Mouse (Mus musculus): ENCODE measurements around the gene Cldn4. TPM values are rescaled to one million over a fixed set of nuclear protein-coding genes. Genes with fewer than 3 reads are reported as not detected.
"Not testable (repeated sequence)": the region's sequence is repeated elsewhere in the genome, so short reads cannot be mapped to it uniquely, and the experiment has no call there.

The Cldn4 gene
- polyA plus RNA-seq, 1 experiment from 2014 or later, result not detected

DNA sequence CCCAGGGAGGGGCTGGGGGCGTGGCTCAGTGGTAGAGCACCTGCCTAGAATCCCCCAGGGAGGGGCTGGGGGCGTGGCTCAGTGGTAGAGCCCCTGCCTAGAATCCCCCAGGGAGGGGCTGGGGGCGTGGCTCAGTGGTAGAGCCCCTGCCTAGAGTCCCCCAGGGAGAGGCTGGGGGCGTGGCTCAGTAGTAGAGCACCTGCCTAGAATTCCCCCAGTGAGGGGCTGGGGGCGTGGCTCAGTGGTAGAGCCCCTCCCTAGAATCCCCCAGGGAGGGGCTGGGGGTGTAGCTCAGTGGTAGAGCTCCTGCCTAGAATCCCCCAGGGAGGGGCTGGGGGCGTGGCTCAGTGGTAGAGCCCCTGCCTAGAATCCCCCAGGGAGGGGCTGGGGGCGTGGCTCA is 7.2 kb downstream of the Cldn4 start:
- not testable (repeated sequence) for H3K4me3 ChIP-seq (ENCODE audit: low read depth, low read length); H3K36me3 ChIP-seq (ENCODE audit: control insufficient read depth, insufficient read depth, low read length); H3K27ac ChIP-seq (ENCODE audit: low read length); H3K4me2 ChIP-seq (ENCODE audit: low read length); H3K4me1 ChIP-seq (ENCODE audit: control insufficient read depth, insufficient read depth, low read length); H3K9me3 ChIP-seq (replicated peaks; ENCODE audit: control insufficient read depth, low read length, poor library complexity, severe bottlenecking); H3K9ac ChIP-seq (ENCODE audit: low read depth, low read length); H3K27me3 ChIP-seq (ENCODE audit: control insufficient read depth, insufficient read depth, low read depth, low read length); ATAC-seq
- WGBS, result 86% methylated on average over 2 of the region's 7 CpGs

DNA sequence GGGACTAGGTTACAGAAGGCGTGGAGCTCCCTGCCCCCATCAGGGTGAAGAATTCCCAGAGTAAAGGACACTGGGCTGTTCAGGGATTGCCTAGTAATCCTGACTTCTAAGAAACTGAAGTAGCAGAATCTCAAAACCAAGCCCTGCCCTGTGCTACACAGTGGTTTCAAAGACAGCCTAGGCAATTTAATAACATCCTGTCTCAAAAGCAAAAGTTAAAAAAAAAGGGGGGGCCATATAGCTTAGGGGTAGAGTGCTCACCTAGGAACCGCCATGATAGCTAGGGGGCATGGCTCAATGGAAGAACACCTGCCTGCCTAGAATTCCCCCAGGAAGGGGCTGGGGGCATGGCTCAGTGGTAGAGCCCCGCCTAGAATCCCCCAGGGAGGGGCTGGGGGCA is 7.7 kb downstream of the Cldn4 start:
- H3K27me3 ChIP-seq (ENCODE audit: control insufficient read depth, insufficient read depth, low read depth, low read length), result no peaks in the 10 kb centered on the region
- H3K27ac ChIP-seq (ENCODE audit: low read length), result no peak overlapping the region
- H3K9ac ChIP-seq (ENCODE audit: low read depth, low read length), result no peak overlapping the region
- H3K4me2 ChIP-seq (ENCODE audit: low read length), result no peak overlapping the region
- H3K36me3 ChIP-seq (ENCODE audit: control insufficient read depth, insufficient read depth, low read length), result no peaks in the 10 kb centered on the region
- WGBS, result 77% methylated on average over 3 of the region's 3 CpGs
- no peaks in the 10 kb centered on the region for H3K4me1 ChIP-seq (ENCODE audit: control insufficient read depth, insufficient read depth, low read length)
- ATAC-seq, result no peak
- no peaks in the 10 kb centered on the region for H3K9me3 ChIP-seq (replicated peaks; ENCODE audit: control insufficient read depth, low read length, poor library complexity, severe bottlenecking)
- H3K4me3 ChIP-seq (ENCODE audit: low read depth, low read length), result no peak overlapping the region

DNA sequence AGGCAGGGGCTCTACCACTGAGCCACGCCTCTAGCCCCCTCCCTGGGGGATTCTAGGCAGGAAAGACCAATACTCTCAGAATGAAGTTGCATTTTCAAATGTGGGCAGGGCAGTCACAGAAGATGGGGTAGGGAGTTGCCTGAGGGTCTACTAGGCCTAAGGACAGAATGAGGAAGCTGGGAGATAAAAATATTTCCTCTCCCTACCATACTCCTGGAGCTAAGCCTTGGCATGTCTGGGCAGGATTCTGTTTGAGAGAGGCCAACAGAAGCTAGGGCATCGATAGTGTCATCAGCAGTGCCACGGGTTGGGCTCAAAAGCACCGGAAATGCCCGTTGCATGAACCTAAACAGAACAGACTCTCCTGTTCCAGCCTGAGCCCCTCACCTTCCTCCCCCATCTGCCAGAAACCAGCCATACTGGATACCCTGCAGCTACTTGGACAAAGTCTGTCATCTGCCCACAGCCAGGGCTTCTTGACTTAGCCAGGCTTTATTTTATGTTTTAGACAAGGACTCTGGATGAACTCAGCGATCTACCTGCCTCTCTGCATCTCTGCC is 10.0 kb downstream of the Cldn4 start:
- Histone ChIP-seq H3K4me2 (ENCODE audit: low read length) (no peak overlapping the region), H3K9me3 (replicated peaks; ENCODE audit: control insufficient read depth, low read length, poor library complexity, severe bottlenecking) (no peaks in the 10 kb centered on the region), H3K27ac (ENCODE audit: low read length) (no peak overlapping the region), H3K4me3 (ENCODE audit: low read depth, low read length) (no peak overlapping the region), H3K4me1 (ENCODE audit: control insufficient read depth, insufficient read depth, low read length) (peaks cover 2% of the 10 kb centered on the region; the same call in 1 of the 2 replicates), H3K27me3 (ENCODE audit: control insufficient read depth, insufficient read depth, low read depth, low read length) (no peaks in the 10 kb centered on the region), H3K36me3 (ENCODE audit: control insufficient read depth, insufficient read depth, low read length) (no peaks in the 10 kb centered on the region), H3K9ac (ENCODE audit: low read depth, low read length) (no peak overlapping the region)
- ATAC-seq, result no peak
- 88% methylated on average over 6 of the region's 6 CpGs for WGBS

DNA sequence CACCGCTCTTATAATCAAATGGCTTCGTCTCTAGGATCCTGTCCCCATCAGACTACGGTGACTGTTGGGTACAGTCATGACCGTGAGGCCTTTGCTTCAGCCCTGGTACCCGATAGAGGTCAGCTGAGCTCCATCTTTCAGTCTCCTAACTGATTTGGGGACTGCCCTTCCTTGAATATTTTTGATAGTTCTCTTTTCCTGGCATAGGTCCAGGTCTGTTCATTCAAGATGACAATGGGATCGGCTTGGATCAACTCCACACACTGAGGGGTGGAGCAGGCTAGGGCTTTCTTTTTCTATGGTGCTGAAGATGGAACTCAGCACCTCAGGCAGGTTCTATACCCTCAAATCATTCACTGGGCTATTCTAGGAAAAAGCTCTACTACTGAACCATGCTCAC is 10.7 kb downstream of the Cldn4 start:
- no peaks in the 10 kb centered on the region for H3K36me3 ChIP-seq (ENCODE audit: control insufficient read depth, insufficient read depth, low read length)
- no peaks in the 10 kb centered on the region for H3K27me3 ChIP-seq (ENCODE audit: control insufficient read depth, insufficient read depth, low read depth, low read length)
- no peak overlapping the region for H3K4me2 ChIP-seq (ENCODE audit: low read length)
- ATAC-seq, result no peak
- H3K27ac ChIP-seq (ENCODE audit: low read length), result no peak overlapping the region
- no peak overlapping the region for H3K4me3 ChIP-seq (ENCODE audit: low read depth, low read length)
- H3K9me3 ChIP-seq (replicated peaks; ENCODE audit: control insufficient read depth, low read length, poor library complexity, severe bottlenecking), result no peaks in the 10 kb centered on the region
- H3K4me1 ChIP-seq (ENCODE audit: control insufficient read depth, insufficient read depth, low read length), result peaks cover 2% of the 10 kb centered on the region; the same call in 1 of the 2 replicates
- no peak overlapping the region for H3K9ac ChIP-seq (ENCODE audit: low read depth, low read length)
- 91% methylated on average over 6 of the region's 6 CpGs for WGBS

- Histone ChIP-seq H3K27ac (ENCODE audit: low read length) (no peak overlapping the region), H3K4me1 (ENCODE audit: control insufficient read depth, insufficient read depth, low read length) (peaks cover 2% of the 10 kb centered on the region; the same call in 1 of the 2 replicates), H3K4me3 (ENCODE audit: low read depth, low read length) (no peak overlapping the region), H3K9ac (ENCODE audit: low read depth, low read length) (no peak overlapping the region), H3K27me3 (ENCODE audit: control insufficient read depth, insufficient read depth, low read depth, low read length) (no peaks in the 10 kb centered on the region), H3K4me2 (ENCODE audit: low read length) (no peak overlapping the region), H3K36me3 (ENCODE audit: control insufficient read depth, insufficient read depth, low read length) (no peaks in the 10 kb centered on the region), H3K9me3 (replicated peaks; ENCODE audit: control insufficient read depth, low read length, poor library complexity, severe bottlenecking) (no peaks in the 10 kb centered on the region)
- no peak for ATAC-seq
- WGBS, result 89% methylated on average over 3 of the region's 3 CpGs
Observed at GRCm38 (mm10) chr5:134934666-134935065, 12.1 kb downstream of the Cldn4 start.

GRCm38 (mm10) chr5:134933686-134934085 is 13.0 kb downstream of the Cldn4 start:
- ATAC-seq; H3K9me3 ChIP-seq (replicated peaks; ENCODE audit: control insufficient read depth, low read length, poor library complexity, severe bottlenecking); H3K4me2 ChIP-seq (ENCODE audit: low read length); H3K27ac ChIP-seq (ENCODE audit: low read length); H3K4me1 ChIP-seq (ENCODE audit: control insufficient read depth, insufficient read depth, low read length); H3K9ac ChIP-seq (ENCODE audit: low read depth, low read length); H3K27me3 ChIP-seq (ENCODE audit: control insufficient read depth, insufficient read depth, low read depth, low read length); H3K4me3 ChIP-seq (ENCODE audit: low read depth, low read length); H3K36me3 ChIP-seq (ENCODE audit: control insufficient read depth, insufficient read depth, low read length): not testable (repeated sequence)
- 83% methylated on average over 5 of the region's 5 CpGs for WGBS

DNA sequence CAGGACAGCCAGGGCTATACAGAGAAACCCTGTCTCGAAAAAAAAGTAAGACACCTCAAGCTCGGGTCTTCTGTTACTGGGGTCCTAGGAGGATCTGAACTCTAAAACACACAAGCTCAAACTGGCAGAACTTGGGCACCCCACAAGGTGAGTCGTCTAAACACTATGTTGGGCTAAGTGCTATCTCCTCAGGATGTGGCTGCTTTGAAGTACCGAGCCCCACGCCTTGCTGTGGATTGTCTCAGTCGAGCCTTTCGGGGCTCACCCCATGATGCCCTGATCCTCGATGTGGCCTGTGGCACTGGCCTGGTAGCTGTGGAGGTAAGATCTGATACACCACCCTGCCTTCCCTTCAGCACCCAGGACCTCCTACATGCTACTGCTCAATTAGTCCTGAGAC is 13.5 kb downstream of the Cldn4 start:
- H3K27me3 ChIP-seq (ENCODE audit: control insufficient read depth, insufficient read depth, low read depth, low read length), result no peaks in the 10 kb centered on the region
- H3K4me1 ChIP-seq (ENCODE audit: control insufficient read depth, insufficient read depth, low read length), result peaks cover 2% of the 10 kb centered on the region; the same call in 1 of the 2 replicates
- no peaks in the 10 kb centered on the region for H3K9me3 ChIP-seq (replicated peaks; ENCODE audit: control insufficient read depth, low read length, poor library complexity, severe bottlenecking)
- WGBS, result 95% methylated on average over 8 of the region's 8 CpGs
- H3K36me3 ChIP-seq (ENCODE audit: control insufficient read depth, insufficient read depth, low read length), result no peaks in the 10 kb centered on the region
- no peak overlapping the region for H3K4me2 ChIP-seq (ENCODE audit: low read length)
- H3K27ac ChIP-seq (ENCODE audit: low read length), result no peak overlapping the region
- no peak for ATAC-seq
- H3K9ac ChIP-seq (ENCODE audit: low read depth, low read length), result no peak overlapping the region
- H3K4me3 ChIP-seq (ENCODE audit: low read depth, low read length), result no peak overlapping the region

DNA sequence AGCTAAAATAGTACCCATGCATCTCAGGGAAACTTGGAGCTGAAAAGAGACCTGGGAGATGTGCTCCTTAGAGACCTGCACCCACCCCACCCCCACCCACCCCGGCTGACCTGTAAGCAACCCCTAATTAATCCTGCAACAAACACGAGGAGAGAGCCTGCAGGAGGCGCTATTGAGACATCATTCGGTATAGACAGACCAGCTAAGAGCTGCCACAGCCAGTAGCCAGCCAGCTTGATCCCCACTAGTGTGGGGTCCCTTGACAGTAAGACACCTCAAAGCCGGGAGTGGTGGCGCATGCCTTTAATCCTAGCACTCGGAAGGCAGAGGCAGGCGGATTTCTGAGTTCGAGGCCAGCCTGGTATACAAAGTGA is 13.8 kb downstream of the Cldn4 start:
- Histone ChIP-seq H3K27me3 (ENCODE audit: control insufficient read depth, insufficient read depth, low read depth, low read length) (no peaks in the 10 kb centered on the region), H3K9me3 (replicated peaks; ENCODE audit: control insufficient read depth, low read length, poor library complexity, severe bottlenecking) (no peaks in the 10 kb centered on the region), H3K4me2 (ENCODE audit: low read length) (peak overlapping the region; percentile 99), H3K4me1 (ENCODE audit: control insufficient read depth, insufficient read depth, low read length) (peaks cover 2% of the 10 kb centered on the region; the same call in 1 of the 2 replicates), H3K27ac (ENCODE audit: low read length) (no peak overlapping the region), H3K9ac (ENCODE audit: low read depth, low read length) (peak overlapping the region; percentile 81), H3K36me3 (ENCODE audit: control insufficient read depth, insufficient read depth, low read length) (no peaks in the 10 kb centered on the region), H3K4me3 (ENCODE audit: low read depth, low read length) (peak overlapping the region; percentile 72)
- 52% methylated on average over 9 of the region's 9 CpGs for WGBS
- peak; percentile 50 for ATAC-seq

DNA sequence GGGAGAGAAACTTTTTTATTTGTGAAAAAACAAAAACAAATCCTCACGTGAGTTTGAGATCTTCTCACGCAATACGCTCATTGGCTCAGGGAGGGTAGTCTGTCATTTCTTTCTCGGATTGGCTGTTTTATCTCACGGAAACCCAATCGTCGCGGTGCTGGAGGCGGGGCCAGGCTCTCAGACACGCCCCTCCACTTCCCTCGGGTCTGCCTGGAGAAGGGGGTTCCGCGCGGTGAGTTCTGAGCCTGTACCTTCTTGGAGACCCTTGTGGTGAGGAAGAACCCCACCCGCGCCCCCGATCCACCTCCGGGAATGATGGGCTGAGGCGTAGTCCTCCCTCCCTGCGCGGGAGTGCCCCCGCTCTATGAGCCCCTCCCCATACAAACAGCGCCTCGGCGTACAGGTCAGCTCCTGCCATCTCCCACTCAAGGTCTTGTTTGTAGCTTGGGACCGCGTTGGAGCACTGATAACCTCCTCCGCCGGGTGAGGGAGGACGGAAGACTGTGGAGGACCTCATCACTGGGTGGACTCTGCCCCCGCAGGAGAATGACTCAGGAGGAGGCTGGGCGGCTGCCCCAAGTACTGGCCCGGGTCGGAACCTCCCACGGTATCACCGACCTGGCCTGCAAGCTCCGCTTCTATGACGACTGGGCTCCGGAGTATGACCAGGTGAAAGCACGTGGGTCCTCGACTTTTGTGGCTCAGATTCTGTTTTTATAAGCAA is 14.4 kb downstream of the Cldn4 start, which contains the start of gene Mettl27:
Gene Mettl27 (plus strand): TSS at position 190 of the 724 bp plus-strand sequence.
- Histone ChIP-seq H3K9ac (ENCODE audit: low read depth, low read length) (peak within 1 kb of the TSS; percentile 81), H3K27me3 (ENCODE audit: control insufficient read depth, insufficient read depth, low read depth, low read length) (no peaks in the 10 kb centered on the region), H3K4me3 (ENCODE audit: low read depth, low read length) (peak within 1 kb of the TSS; percentile 72), H3K9me3 (replicated peaks; ENCODE audit: control insufficient read depth, low read length, poor library complexity, severe bottlenecking) (no peaks in the 10 kb centered on the region), H3K36me3 (ENCODE audit: control insufficient read depth, insufficient read depth, low read length) (no peaks in the 10 kb centered on the region), H3K4me1 (ENCODE audit: control insufficient read depth, insufficient read depth, low read length) (peaks cover 2% of the 10 kb centered on the region; the same call in 1 of the 2 replicates), H3K4me2 (ENCODE audit: low read length) (peak within 1 kb of the TSS; percentile 99), H3K27ac (ENCODE audit: low read length) (peak within 1 kb of the TSS; percentile 42)
- under 1% methylated on average over 41 of the region's 41 CpGs for WGBS
- ATAC-seq, result peak; percentile 96
